ENCODE assay signal across 8 mouse cellular contexts in the genomic region with DNA sequence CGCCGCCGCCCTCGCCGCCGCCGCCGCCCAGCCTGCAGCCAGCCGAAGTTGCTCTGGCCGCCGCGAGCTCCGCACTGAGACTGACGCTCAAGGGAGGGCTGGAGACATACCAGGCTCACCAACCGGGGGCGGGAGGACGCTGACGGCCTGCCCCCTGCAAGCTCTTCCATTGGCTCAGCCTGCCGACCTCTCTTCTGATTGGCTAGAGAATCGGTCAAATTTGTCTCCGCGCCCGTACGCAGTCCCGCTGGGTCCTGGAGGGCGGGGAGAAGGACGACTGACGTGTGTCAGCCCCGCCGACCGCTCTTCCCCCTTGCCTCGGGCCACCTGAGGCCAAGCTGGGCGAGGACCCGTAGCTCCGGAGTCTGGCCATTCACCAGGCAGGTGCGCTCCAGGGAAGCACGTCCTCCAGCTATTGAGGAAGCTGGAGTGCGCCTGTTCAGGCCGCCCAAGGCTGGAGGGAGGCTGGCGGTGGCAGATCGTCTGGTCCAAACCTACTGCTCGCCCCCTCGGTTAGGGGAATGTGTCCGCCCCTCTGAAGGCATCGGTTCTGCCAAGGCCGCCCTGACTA. TPM values are rescaled to one million over a fixed set of nuclear protein-coding genes. Genes with fewer than 3 reads are reported as not detected.
DNase-seq lines count a peak whose midpoint lies in the region; ATAC-seq lines count a peak whose summit lies in the region.

A gene (minus strand): TSS at position 90 of the 571 bp plus-strand sequence.

- peak within 1 kb of the TSS; percentile 86 for H3K9ac ChIP-seq in intestine, embryonic 14.5 days (ENCODE audit: low read length)

- ATAC-seq in intestine, embryonic 14.5 days (replicated peaks; ENCODE audit: low FRiP score, low TSS enrichment, low read depth): peak; percentile 100

- peak within 1 kb of the TSS; percentile 94 for H3K27ac ChIP-seq in intestine, embryonic 14.5 days (ENCODE audit: low read depth)

- peaks cover 12% of the 10 kb centered on the region for H3K4me1 ChIP-seq in intestine, embryonic 14.5 days (replicated peaks; ENCODE audit: control insufficient read depth, insufficient read depth, low read length)

- peak; percentile 97 to 99 for DNase-seq in adrenal gland, adult 18-20 months (ENCODE audit: low spot score in 2 of 2)
- DNase-seq in embryo, embryonic 11 days: peak; percentile 97
- DNase-seq in gastrocnemius, postnatal 25 days: peak; percentile 98
- peak; percentile 97 for DNase-seq in intestine, embryonic 14.5 days (ENCODE audit: low spot score)
- peak; percentile 97 to 98 for DNase-seq in left cerebral cortex, postnatal 14 days (ENCODE audit: low spot score in 2 of 2)
- DNase-seq in mesoderm, embryonic 11.5 days (ENCODE audit: low read depth, low spot score): peak; percentile 98
- peak; percentile 95 to 97 for DNase-seq in right cerebral cortex, postnatal 36 days (ENCODE audit: low spot score in 2 of 2)
- peak; percentile 97 for DNase-seq in yolk sac, embryonic 10.5 days (ENCODE audit: low spot score)

- whole genome bisulfite sequencing in intestine, embryonic 14.5 days: 1% methylated on average over 45 of the region's 46 CpGs

- peak within 1 kb of the TSS; percentile 75 for H3K4me2 ChIP-seq in intestine, embryonic 14.5 days (ENCODE audit: low read length)

- intact Hi-C loops in left cerebral cortex, postnatal 14 days (cut with DNase I): loop anchor here (10.0 kb wide), 1 partner anchor 492 kb away; a partner anchor contains a TSS

- no peaks in the 10 kb centered on the region for H3K9me3 ChIP-seq in intestine, embryonic 14.5 days (ENCODE audit: control insufficient read depth, low read length)

- no peaks in the 10 kb centered on the region for H3K27me3 ChIP-seq in intestine, embryonic 14.5 days (replicated peaks; ENCODE audit: control insufficient read depth, insufficient read depth, low read length)

- no peaks in the 10 kb centered on the region for H3K36me3 ChIP-seq in intestine, embryonic 14.5 days (ENCODE audit: control insufficient read depth, insufficient read depth, low read length)

- peak within 1 kb of the TSS; percentile 61 for H3K4me3 ChIP-seq in intestine, embryonic 14.5 days (ENCODE audit: low read depth, low read length)

RNA-seq across cellular contexts. Expression of the gene that starts here (rescaled TPM):
- 100 to 1,000 TPM in 1 of 2 experiments, 10 to 100 TPM in 1; 88.3 to 101 TPM for total RNA-seq in adrenal gland, adult 18-20 months (2021)
- 10 to 100 TPM; 57.0 to 77.5 TPM for total RNA-seq in gastrocnemius, postnatal 25 days (2021)
- polyA plus RNA-seq in intestine, embryonic 14.5 days (2014; fragmentation: Nextera tagmentation; extraction: Ambion mirVana): 44.1 and 51.9 TPM in 2 replicates
- total RNA-seq in left cerebral cortex, postnatal 14 days (2021): 100 to 1,000 TPM; 317 to 346 TPM

Comparison
In these comparisons a context has a peak if more than half of its experiments do, and no peak if none do; other contexts are left out.
1. Peak in every context shown above with its lines: DNase-seq, ATAC-seq, H3K4me3 ChIP-seq and H3K27ac ChIP-seq.